14 mouse cellular contexts compared by ENCODE assay signal in genomic region chr4:117906196-117906595, GRCm38 (mm10). TPM values are rescaled to one million over a fixed set of nuclear protein-coding genes. Genes with fewer than 3 reads are reported as not detected.
A peak's percentile ranks its signal among the peaks of the same experiment; 100 is the strongest.
DNase-seq lines count a peak whose midpoint lies in the region; ATAC-seq and TF ChIP-seq lines count a peak whose summit lies in the region.
"Had no signal": no experiment of that assay in that cellular context is flagged by ENCODE, and none has a peak within 500 bp of the region (broad histone marks: within the 10 kb centered on the region; RNA-seq: fewer than 3 reads in every experiment).

No protein-coding gene starts in this region.

- TF ChIP-seq CTCF in kidney, adult 2 months (conservative IDR thresholded peaks at IDR 0.05; ENCODE audit: insufficient read depth, insufficient read length, low read depth, low read length): no peak

- no peak for TF ChIP-seq POLR2A in kidney, adult 2 months (IDR thresholded peaks at IDR 0.05; ENCODE audit: low read depth, low read length)

- no peak overlapping the region for H3K4me2 ChIP-seq in midbrain, embryonic 15.5 days
- H3K4me2 ChIP-seq: hindbrain, embryonic 13.5 days had no signal

- H3K9ac ChIP-seq in midbrain, embryonic 15.5 days: no peak overlapping the region
- H3K9ac ChIP-seq: hindbrain, embryonic 13.5 days had no signal

- no peaks in the 10 kb centered on the region; the same call in none of the 2 replicates for H3K36me3 ChIP-seq in kidney, adult 2 months (ENCODE audit: control insufficient read depth, insufficient read depth, low read length)
- peaks cover 41% of the 10 kb centered on the region for H3K36me3 ChIP-seq in midbrain, embryonic 15.5 days (replicated peaks)

- no peak for ATAC-seq in midbrain, embryonic 15.5 days (replicated peaks)
- ATAC-seq: midbrain, embryonic 16.5 days; Patski had no signal

- DNase-seq in adrenal gland, postnatal 10 days: peak; percentile 37
- DNase-seq in adrenal gland, adult (ENCODE audit: inconsistent age in 2 of 2, low spot score in 1 of 2): no peak
- peak; percentile 12 for DNase-seq in kidney, adult 18-20 months
- DNase-seq in kidney, adult 2 months: no peak
- DNase-seq in gastrocnemius, postnatal 25 days: peak; percentile 83
- peak; percentile 88 for DNase-seq in lung, postnatal 25 days (ENCODE audit: low spot score)
- DNase-seq in thymus, adult 18-20 months: no peak
- DNase-seq: adrenal gland, adult 2 months; kidney, adult 8-10 months; thymus, postnatal 25 days had no signal

- no peaks in the 10 kb centered on the region for H3K4me1 ChIP-seq in kidney, adult 2 months (ENCODE audit: control insufficient read depth, insufficient read depth, low read length)
- peaks cover 37% of the 10 kb centered on the region for H3K4me1 ChIP-seq in midbrain, embryonic 15.5 days

- 80% methylated on average over 3 of the region's 3 CpGs for WGBS in kidney, adult 2 months
- WGBS in midbrain, embryonic 15.5 days: 85% methylated on average over 3 of the region's 3 CpGs

- H3K4me3 ChIP-seq in kidney, adult 2 months (ENCODE audit: insufficient read depth, low read depth, low read length): no peak overlapping the region
- H3K4me3 ChIP-seq in midbrain, embryonic 15.5 days: no peak overlapping the region
- H3K4me3 ChIP-seq: hindbrain, embryonic 13.5 days had no signal

- H3K9me3 ChIP-seq in midbrain, embryonic 15.5 days: no peaks in the 10 kb centered on the region
- H3K9me3 ChIP-seq: hindbrain, embryonic 13.5 days had no signal

- H3K27ac ChIP-seq in kidney, adult 2 months (ENCODE audit: insufficient read depth, low read depth, low read length): no peak overlapping the region
- H3K27ac ChIP-seq in midbrain, embryonic 15.5 days: no peak overlapping the region
- H3K27ac ChIP-seq: hindbrain, embryonic 13.5 days had no signal

- no peaks in the 10 kb centered on the region for H3K27me3 ChIP-seq in kidney, adult 2 months (replicated peaks; ENCODE audit: control insufficient read depth, insufficient read depth, low read length)
- H3K27me3 ChIP-seq in midbrain, embryonic 15.5 days (replicated peaks): no peaks in the 10 kb centered on the region
- H3K27me3 ChIP-seq: hindbrain, embryonic 13.5 days; Patski had no signal

RNA-seq across cellular contexts. Expression of gene Ipo13, which starts 8.6 kb away (rescaled TPM):
- total RNA-seq in adrenal gland, postnatal 10 days (2021): 10 to 100 TPM; 39.0 to 55.1 TPM
- 55.5 and 61.0 TPM in 2 replicates for polyA plus RNA-seq in kidney, adult 2 months (2012; rRNA removed)
- 100 to 1,000 TPM; 218 TPM for total RNA-seq in gastrocnemius, postnatal 25 days (2021)
- 76.5 and 77.1 TPM in 2 replicates for polyA plus RNA-seq in midbrain, embryonic 15.5 days (2015; fragmentation: Nextera tagmentation; extraction: Ambion mirVana)

RNA-seq across cellular contexts. Expression of gene Dph2, which starts 14.4 kb away (rescaled TPM):
- total RNA-seq in adrenal gland, postnatal 10 days (2021): 1 to 10 TPM; 5.6 to 7.0 TPM
- polyA plus RNA-seq in kidney, adult 2 months (2012; rRNA removed): 9.4 and 10.1 TPM in 2 replicates
- 1 to 10 TPM; 3.3 to 3.4 TPM for total RNA-seq in gastrocnemius, postnatal 25 days (2021)
- polyA plus RNA-seq in midbrain, embryonic 15.5 days (2015; fragmentation: Nextera tagmentation; extraction: Ambion mirVana): 24.0 and 25.5 TPM in 2 replicates

RNA-seq across cellular contexts. Expression of gene Atp6v0b, which starts 19.1 kb away (rescaled TPM):
- total RNA-seq in adrenal gland, postnatal 10 days (2021): 100 to 1,000 TPM; 145 to 149 TPM
- 768 and 777 TPM in 2 replicates for polyA plus RNA-seq in kidney, adult 2 months (2012; rRNA removed)
- 10 to 100 TPM; 72.1 to 75.9 TPM for total RNA-seq in gastrocnemius, postnatal 25 days (2021)
- polyA plus RNA-seq in midbrain, embryonic 15.5 days (2015; fragmentation: Nextera tagmentation; extraction: Ambion mirVana): 617 and 618 TPM in 2 replicates

RNA-seq across cellular contexts. Expression of gene B4galt2, which starts 22.9 kb away (rescaled TPM):
- total RNA-seq in adrenal gland, postnatal 10 days (2021): 10 to 100 TPM; 14.2 to 17.7 TPM
- polyA plus RNA-seq in kidney, adult 2 months (2012; rRNA removed): 4.9 and 9.8 TPM in 2 replicates
- total RNA-seq in gastrocnemius, postnatal 25 days (2021): 1 to 10 TPM; 2.6 to 3.5 TPM
- polyA plus RNA-seq in midbrain, embryonic 15.5 days (2015; fragmentation: Nextera tagmentation; extraction: Ambion mirVana): 65.4 and 67.7 TPM in 2 replicates

RNA-seq across cellular contexts. Expression of gene Artn, which starts 23.4 kb away (rescaled TPM):
- under 1 TPM; 0.12 to 0.42 TPM for total RNA-seq in adrenal gland, postnatal 10 days (2021)
- 1.2 and 1.8 TPM in 2 replicates for polyA plus RNA-seq in kidney, adult 2 months (2012; rRNA removed)
- under 1 TPM; 0.18 to 0.48 TPM for total RNA-seq in gastrocnemius, postnatal 25 days (2021)
- 0.45 and 0.96 TPM in 2 replicates for polyA plus RNA-seq in midbrain, embryonic 15.5 days (2015; fragmentation: Nextera tagmentation; extraction: Ambion mirVana)
- polyA plus RNA-seq: Patski had no signal

Comparison
In these comparisons a context has a peak if more than half of its experiments do, and no peak if none do; other contexts are left out.
1. DNase-seq: peak in adrenal gland, postnatal 10 days (single experiment), kidney, adult 18-20 months (single experiment), gastrocnemius, postnatal 25 days (single experiment) and lung, postnatal 25 days (single experiment); none in adrenal gland, adult (0 of 2), kidney, adult 2 months (single experiment) and thymus, adult 18-20 months (0 of 2).